Mouse (Mus musculus): ENCODE results near the gene Zcchc7.
A peak's percentile ranks its signal among the peaks of the same experiment; 100 is the strongest.
"Not testable (repeated sequence)": the region's sequence is repeated elsewhere in the genome, so short reads cannot be mapped to it uniquely, and the experiment has no call there.

Gene Zcchc7

DNA sequence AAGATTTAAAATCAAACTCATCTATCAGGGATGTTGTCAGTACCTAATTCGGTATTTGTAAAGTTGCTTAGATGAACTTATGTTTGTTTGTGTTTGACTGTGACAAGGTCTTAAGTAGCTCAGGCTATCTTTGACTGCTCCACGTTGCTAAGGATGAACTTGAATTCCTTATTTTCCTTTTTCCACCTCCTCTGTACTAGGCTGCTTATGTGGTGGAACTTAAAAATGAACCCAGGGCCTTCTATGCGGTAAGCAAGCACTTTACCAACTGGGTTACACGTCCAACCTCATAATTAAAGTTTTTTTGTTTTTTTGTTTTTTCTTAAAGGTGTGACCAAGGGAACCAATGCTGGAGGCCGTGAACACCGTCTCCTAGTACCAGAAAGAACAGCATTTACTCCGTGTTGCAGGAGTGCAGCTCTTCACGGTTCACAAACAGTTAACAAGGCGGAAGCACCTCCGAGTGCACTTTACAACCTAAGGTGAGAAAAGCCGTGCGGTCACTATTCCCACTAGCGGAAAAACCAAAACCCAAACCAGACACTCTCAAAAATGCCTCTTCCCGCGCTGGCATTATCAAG, at the start of gene Zcchc7:
Gene Zcchc7 (plus strand): TSS at position 325 of the 581 bp plus-strand sequence.
- no peak for DNase-seq

DNA sequence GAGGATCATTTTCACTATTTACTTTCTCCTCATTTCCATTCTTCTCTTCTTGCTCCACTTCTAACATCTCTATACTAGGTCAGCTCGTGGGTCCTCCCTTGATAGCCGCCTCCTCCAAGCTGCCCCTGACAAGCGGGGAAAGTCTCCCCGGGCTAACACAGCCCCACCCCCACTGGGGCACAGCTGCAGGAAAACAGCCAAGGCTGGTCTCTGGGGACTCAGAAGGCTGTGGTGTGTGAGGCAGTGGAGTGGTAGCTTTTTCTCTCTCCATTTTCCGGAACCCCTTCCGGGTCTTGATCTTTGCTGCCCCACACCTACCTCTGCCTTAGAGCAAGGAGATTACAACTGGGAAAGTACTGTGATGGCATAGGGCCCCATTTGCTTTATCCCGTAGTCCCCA, 49.7 kb upstream of the Zcchc7 start:
- DNase-seq, result no peak

DNA sequence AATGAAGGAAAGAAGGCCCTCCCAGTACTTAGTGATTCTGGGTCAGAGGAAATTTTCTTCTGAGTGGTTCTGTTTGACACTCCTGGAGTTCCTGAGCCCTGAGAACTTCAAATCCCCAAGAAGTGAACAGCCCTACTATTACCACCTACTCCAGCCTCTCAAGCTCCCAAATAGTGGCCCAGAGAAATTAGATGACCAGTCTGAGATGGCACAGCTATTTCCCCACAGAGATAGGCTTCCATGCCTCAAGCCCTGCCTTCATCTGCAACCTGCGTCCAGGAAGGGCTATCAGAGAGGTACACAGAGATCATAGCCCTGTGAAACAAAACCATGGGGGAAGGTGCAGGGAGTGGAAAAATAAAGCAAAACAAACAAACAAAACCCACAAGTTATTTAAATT, 48.8 kb upstream of the Zcchc7 start:
- DNase-seq, result no peak

DNA sequence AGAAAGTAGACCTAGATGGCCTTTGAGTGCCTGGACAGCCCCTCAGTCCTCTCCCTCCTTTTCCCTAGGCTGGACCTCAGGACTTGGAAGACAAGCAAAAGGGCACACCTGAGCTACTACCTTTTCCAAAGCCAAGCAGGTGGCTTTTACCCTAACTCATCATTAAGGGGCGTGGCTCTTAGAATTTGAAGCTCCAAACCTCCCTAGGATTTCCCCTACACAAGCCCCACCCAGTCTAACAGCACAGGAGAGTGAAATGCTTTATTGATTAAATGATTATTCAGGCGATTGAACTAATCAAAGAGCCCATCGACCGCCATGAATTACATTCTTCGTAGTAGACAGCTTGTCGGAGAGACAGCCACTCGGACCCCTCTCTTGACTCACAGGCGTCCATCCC, 47.4 kb upstream of the Zcchc7 start:
- DNase-seq, result no peak

DNA sequence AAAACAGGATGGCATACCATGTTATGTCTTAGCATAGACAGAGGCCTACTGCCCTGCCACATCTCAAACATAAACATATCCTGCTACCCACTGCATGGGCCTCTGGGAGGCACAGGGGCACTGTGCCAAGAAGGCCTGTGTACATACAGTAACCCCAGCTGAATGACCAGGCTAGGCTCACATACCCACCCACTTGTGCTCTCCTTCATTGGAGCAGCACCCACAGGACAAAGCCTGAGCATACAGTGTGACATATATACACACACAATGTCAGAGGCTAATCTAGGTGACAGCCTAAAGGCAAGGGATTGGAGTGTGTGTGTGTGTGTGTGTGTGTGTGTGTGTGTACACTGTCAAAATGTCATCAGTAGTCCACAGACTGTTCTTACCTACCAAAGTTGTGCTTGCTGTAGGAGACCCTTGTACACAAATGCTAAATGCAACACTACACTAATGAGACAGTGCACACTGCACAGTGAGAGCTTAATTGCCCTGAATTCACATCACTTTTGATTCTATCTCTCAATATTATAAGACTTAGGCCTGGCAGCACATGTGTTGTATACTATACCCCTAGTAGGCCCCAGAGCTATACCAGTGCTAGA, 46.5 kb upstream of the Zcchc7 start:
- no peak for DNase-seq

DNA sequence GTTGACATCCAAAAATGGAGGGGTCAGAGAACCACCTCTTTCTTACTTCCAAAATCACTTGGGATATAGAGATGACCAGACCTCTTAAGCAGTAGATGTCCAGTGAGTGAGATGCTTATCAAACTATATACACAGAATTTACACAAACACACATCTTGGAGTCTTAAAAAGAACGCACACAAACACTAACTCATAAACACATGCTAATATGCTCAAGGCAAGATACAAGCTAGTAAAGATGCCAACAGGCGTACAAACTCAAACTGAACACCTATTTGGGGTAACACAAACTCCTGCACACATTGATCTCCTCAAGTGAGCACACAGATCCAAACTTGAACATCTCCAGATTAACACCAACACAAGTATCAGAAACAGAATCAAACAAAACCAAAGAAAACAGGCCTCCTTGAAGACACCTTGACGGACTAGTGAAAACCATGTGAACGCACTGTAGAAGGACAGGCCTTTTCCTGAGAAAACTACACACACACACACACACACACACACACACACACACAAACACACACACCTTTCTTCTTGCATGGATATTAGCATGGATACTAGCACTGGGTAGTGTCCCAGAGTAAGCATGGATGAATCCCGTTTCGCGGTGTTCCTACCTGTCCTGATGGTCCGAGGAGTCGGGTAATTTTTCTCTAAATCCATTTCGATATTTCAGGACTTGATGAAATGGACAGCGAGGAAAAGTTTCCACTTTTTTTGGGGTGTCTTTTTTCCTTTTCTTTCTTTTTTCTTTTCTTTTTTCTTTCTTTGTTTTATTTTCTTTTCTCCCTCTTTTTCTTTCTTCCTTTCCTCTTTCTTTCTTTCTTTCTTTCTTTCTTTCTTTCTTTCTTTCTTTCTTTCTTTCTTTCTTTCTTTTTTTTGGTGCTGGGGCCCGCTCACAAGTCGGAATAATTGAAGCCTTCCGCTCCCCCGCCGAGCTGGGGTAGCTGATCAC, 45.7 kb upstream of the Zcchc7 start, which contains the start of gene Pax5:
Gene Pax5 (minus strand): TSS at position 748 of the 961 bp plus-strand sequence.
- no peak for DNase-seq

DNA sequence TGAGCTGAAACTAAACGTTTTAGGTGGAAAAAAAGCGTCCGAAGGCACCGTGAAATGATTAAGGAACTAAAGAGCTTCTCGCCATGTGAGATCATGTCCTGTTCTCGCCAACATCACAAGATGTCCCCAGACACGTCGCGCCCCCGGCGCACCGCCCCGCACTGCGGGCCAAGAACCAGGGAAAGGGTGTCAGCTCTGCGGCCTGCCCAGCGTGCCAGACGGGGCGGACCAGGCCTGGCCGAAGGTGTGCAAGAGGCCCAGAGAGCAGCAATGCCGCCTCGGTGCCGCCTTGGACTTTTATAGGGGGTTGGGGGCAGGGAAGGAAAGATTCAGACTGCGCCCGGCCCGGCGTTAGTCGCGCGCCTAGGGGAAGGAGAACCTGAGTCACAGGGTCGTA, 45.0 kb upstream of the Zcchc7 start:
- DNase-seq, result no peak

DNA sequence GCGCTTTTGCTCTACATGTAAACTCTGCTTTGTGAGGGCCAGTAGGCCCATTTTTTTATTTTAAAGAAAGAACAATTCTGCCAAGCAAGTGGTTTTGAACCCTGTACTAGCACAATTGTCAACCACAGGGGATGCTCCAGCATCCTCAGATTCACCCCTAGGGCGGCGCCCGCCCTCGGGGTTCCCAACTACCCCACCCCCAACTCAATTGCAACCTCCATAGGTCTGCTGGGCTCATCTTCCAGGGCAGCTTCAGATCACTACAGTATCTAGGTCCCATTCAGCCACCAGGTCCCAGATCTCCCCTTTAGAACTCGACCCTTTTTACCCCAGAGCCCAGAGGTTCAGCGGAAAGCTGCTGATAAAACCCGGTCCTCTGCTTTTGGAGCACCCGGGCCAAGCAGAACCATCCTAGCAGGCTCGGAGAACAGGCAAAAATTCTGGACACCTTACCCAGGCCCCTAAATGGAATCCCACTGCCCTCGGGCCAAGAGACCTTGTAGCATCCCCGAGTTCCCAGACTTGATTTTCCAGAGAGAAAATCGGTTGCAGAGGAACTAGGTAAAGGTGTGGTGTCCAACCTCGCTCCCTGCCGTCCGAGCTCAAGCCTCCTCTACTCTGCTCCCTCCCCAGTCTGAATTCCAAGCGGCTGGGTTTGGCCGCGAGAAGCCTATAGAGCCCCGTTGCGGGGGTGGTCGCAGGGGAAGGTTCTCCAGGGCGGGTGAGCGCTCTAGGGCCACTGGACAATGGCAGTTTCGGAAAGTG, 44.4 kb upstream of the Zcchc7 start:
- no peak for DNase-seq

DNA sequence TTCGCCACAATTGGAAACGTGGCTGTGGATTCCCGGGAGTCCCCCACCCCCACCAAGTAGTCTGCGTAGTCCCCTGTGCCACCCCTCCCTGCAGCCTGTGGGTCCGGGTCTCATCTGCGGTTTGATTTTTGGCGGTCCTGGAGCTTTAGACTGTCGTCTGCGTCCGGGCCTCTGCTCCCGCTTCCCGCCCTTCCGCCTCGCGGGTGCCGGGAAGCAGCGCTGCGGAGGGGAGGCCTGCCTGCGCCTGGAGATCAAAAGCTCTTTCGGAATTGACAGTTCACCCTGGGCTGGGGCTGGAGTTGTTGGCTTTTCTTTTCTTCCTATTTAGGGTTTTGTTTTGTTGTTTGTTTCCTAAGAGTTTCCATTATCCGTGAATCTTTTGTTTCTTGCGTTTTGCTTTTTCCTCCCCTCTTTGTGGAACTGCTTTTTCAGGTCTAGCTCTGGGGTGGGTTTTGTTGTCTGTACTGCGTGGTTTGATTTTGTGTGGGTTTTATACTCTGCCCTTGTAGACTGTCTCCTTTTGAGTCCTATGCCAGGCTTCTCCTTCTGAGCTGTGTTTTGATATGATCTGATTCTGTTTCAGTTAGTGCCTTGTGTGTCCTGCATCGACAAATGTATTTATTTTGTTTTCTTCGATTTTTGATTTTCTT, 43.5 kb upstream of the Zcchc7 start:
- peak; percentile 24 for DNase-seq

DNA sequence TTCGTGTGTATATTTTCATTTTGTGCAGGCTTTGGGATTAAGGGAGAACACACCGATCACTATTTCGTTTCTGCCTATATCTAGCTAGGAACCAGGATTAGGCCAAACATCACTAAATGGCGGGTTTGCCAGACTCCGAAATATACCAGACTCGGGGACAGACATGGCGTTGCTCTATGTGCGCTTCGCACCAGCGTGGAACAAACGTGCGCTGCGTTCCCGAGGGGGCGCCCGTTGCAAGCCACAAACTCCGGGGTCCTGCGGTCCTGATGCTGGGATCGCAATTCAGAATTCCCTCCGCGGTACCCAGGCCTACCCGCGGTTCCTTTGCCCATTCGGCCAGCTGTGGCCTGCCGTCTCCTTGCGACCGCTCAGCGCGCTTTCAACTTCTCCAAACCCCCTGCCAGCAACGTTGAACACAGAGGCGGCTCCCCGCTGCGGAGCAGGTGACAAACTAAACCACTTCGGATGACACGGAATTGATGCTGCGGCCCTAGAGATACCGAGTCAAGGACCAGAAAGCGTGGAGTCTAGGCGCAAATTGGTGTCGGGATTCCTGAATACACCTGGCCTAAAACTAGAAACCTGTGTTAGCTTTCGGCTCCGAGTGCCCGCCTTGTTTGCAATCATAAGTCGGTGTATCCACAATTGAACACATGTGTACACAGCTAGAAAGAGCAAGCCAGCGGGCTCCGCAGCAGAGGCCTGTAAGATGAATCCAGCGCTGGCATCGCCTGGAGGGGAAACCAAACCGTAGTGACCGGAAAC, 42.7 kb upstream of the Zcchc7 start:
- no peak for DNase-seq

DNA sequence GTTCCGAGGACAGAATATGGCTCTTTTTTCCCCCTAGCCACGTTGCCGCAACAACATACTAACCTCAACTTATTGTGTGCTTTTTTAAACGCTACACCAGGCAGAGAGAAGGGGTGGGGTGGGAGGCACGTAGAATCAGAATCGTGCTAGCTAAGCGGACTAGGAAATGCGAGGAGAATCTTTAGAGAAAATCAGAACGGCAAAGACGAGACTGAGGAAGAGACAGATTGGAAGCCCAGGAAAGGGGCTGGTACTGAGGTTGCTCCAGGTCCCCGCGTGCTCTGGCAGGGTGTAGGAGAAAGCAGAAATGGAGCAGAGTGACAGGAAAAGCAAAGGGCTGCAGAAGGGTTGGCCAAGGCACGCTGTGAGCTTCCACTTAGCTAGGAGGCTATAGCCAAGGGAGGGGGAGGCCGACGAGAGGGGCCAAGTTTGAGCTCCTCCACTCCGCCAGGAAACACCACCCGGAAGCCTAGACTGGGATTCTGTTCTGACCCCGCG, 42.1 kb upstream of the Zcchc7 start:
- no peak for DNase-seq

DNA sequence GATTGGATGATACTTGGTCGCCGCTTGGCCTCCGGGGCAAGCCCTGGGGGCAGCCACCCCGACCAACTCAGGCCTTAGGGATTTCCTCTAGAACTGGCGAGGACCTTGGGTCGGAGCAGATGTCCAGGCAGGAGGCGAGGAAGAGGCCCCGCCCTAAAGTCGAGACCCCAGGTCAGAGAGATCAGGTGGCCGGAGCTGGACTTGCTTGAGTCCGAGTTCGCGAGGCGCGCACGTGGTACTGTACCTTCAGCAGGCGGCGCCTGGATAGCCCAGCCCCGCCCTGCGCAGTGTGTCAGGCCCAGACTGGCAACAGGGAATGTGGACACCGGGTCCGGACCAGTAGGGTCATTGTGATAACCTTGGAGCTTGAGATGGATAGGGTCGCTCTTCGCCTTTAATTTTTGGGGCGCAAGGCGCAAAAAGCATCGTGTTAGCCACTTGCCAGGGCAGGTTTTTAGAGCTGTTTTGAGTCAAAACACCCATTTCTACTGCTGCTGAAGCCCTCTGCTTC, 41.5 kb upstream of the Zcchc7 start:
- no peak for DNase-seq

DNA sequence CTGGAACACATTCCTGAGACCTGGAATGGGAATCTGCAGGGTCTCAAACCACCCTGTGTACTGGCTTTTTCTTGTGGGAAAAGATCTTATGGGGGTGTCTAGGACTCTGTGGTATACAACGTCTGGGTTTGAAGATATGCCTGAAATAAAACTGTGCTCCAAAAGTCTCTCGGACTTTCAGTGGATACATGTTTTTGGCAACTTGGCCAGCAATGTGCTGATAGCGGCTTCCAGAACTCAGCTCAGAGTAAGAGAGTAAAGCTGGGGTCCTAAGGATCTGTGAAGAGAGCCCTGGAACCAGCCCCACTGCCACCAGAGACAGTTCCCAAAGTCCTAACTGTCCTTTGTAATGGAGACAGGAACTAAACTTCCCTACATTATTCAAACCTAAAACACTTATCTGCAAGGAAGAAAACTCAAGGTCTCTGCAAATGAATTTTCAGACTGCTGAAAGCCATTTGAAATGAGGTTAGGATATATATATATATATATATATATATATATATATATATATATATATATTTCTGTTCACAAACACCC, 40.0 kb upstream of the Zcchc7 start:
- DNase-seq, result no peak

DNA sequence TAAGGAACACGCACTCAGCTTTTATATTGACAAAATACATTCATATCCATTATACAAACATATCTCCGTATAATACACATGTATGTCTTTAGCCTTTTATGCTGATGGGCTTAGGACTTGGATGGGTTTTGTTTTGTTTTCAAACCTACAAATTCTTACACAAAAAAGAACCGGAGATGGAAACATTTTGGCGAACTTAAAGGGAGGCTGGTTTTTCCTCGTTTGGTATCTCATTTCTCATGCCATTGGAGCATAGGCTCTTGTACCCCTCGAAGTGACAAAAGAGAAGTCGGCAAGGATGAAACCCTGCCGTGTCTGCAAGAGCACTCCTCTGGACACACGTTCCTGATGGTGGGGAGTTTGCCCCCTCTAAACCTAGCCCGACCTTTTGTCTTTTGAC, 39.3 kb upstream of the Zcchc7 start:
- no peak for DNase-seq

DNA sequence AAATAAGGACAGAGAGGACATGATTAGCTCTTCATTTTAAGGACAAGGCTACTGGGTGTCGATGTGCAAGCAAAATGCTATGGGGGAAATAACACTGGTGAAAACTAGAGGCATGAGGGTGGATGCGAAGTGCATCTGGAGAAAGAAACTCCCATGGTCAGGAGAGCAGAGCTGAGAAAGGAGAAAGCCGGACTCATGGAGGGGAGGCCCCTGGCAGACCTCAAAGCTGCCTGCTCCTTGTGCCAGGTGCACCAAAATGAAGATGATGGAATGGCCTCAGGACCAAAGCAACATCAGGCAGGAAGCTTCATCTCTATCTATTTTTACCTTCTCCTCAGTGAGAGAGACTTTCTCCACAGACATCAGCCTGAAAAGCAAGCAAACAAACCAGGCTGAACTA, 38.0 kb upstream of the Zcchc7 start:
- no peak for DNase-seq

DNA sequence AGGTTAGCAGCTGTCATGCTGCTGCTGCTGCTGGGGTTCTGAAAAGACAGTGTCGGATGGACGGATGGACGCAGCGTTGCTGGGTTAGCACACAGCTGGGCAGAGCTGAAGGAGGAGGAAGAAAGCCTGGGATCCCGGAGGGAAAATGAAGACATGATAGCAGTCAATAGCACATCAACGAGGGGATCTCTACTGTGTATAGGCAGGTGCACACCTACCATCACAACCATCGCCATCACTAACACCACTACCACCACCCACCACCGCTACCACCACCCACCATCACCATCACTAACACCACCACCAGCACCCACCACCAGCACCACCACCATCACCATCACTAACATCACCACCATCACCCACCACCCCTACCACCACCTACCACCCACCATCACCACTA, 35.6 kb upstream of the Zcchc7 start:
- no peak for DNase-seq

DNA sequence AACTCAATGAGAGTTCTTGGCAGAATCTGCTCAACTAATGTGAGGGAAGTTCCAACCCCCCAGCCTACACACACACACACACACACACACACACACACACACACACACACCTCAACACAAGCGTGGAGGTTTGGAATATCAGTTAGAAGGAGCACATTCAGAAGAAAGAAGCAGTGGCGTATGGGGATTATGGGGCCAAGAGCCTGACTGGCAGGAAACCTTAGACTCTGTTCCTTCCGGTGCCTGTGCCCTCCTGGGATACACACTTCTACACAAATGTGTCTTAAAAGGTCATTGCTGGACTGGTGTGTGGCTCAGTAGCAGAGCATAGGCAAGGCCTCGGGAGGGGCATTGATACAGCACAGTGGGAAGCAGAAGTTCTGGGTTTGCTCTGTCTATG, 34.4 kb upstream of the Zcchc7 start:
- DNase-seq, result no peak

DNA sequence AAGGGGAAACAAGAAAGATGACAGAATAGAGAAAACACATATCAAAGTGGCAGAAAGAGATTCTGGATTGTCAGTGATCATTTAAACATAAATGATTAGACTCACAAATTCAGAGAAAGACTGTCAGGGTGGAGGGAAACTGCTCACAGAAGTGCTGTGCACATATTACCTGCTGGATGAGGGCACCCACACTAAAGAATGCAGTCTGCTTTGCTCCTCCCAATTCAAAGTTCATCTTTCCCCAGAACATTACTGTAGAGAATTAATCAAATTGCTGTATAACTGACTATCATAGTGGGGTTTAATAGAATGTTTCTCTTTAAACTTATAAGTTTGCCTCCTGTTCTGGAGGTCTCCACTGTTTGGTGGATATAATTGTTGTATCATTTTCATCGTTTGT, 15.2 kb upstream of the Zcchc7 start:
- DNase-seq, result no peak

DNA sequence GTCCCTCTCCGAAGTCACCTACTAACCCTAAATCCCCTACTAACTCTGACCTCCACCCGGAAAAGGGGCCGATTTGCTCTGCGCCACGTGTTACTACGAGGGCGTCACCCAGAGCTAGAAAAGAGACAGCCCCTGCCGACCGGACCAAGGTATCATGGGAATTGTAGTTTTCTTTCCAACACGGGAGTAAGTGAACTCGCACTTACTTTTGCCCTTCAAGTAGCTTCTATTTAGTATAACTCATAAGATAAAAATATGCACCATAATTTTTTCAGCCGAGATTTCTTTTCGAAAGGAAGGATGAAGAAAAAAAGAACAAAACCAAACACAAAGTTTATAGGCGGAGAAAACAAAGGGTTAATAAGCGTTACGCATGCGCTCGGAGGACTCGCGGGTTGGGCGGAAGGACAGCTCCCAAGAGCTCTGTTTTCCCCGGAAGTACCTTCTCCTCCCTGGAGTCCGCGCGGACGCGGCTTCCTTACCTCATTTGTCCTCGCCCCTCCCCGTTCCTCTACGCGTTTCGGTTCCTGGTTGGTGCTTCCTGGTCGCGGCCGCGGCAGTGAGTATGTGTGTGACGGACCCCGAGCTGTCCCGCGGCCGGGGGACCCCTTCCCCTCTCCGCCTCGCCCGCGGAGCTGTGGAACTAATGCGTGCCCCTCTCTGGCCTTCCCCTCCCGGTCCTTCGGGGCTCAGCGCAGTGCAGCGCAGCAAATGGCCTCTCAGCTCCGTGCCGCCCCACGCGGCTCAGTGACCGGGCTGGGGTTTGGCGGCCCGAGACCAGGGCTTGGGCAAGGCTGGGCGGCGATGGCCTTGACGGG, 666 bp downstream of the Zcchc7 start:
- DNase-seq, result peak; percentile 97

DNA sequence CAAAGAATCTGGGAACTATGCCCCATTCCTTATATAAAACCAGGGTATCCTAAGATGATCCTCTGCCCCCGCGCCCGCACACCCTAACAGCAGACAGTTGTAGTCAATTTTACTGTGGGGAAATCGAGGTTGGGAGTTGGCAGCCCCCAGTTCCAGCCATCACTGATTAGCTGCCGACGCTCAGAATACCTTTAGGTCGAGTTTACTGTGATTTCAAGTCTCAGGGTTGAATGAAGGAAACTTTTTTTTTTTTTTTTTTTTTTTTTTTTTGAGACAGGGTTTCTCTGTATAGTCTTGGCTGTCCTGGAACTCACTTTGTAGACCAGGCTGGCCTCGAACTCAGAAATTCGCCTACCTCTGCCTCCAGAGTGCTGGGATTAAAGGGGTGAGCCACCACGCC, 1.5 kb downstream of the Zcchc7 start:
- not testable (repeated sequence) for DNase-seq
